Mouse (Mus musculus): ENCODE measurements around the gene Tmem161a.

DNA sequence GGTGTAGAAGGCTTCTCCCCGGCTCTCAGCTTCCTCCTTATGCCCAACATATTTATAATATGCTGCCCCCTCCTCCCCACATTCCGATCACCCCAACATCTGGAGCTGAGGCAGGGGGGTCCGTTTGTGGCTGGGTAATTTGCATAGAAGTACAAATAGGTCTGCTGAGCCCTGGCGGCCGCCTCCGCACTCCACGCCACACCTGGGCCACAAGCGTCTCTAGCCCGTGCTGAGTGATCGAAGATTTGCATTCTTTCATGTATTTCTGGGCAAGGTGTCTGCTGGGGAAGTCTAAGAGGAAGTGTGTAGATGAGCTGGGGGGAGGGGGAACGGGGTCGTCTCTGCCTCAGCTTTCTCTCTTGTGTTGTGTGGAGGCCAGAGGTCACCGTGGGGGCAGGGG is 12.1 kb upstream of the Tmem161a start:
- TF ChIP-seq CTCF (IDR thresholded peaks at IDR 0.05; ENCODE audit: low read depth) (no peak), EP300 (IDR thresholded peaks at IDR 0.05; ENCODE audit: low read depth) (no peak)

All from heart, postnatal 0 days (tissue).